Mouse (Mus musculus) B cell, adult 2 months (primary cell): Measurements from ENCODE around the gene Olfr1107.

Source experiments
- DNase-seq, 2 experiments: peaks; one replicate each; pipeline ENCODE4 v3.0.0; 2022

Olfr1107 gene

DNA sequence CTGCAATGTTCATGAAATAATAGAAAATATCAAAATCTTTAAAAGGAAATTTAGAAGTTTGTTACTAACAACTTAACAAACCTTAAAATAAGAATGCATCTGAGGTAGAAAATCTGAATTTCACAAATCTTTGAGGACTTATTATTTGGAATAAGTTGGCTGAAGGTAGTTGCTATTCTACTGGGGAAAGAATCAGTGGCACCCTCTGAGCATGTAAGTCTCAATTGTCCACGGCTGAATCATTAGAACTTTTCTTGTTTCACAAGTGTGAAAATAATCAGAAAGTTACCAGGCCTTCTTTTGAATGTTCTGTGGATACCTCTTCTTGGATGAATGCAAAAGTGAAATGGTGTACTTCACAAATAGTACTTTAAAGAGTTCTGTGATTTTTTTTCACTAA is at the start of gene Olfr1107:
Olfr1107 (minus strand) TSS at position 101 of the 400 bp plus-strand sequence.
- DNase-seq = no peak

DNA sequence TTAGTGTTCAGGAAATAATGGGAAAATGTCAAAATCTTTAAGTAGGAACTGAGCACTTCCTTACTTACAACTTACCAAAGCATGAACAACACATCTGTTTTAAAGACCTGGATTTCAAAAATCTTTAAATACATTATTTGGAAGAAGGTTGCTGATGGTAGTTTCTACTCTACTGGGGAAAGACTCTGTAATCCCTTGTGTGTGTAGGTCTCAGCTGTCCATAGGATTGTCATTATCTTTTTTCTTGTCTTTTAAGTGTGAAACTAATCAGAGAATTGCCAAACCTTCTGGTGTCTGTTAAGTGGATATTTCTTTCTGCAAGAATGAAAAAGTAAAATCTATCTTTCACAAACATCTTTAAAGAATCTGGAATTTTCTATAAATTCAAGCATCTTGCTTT is 38.9 kb upstream of the Olfr1107 start, which contains the start of gene Olfr259:
Olfr259 (minus strand) TSS at position 101 of the 400 bp plus-strand sequence.
- DNase-seq = no peak

DNA sequence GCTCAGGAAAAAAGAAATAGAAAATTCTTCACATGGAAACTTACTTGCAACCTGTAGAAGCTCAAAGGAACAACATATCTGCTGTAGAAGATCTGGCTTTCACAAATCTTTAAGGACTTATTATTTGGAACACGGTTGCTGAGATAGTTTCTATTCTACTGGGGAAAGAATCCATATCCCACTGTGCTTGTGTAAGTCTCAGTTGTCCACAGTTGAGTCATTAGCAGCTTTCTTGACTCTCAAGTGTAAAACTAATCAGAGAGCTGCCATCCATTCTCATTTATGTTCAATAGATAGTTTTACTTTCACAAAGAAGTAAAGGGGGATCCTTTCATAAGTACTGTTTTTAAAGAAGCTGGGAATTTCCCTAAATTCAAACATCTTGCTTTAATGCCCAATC is 20.3 kb upstream of the Olfr1107 start, which contains the start of gene Olfr1109:
Olfr1109 (minus strand) TSS at position 101 of the 400 bp plus-strand sequence.
- DNase-seq = no peak

DNA sequence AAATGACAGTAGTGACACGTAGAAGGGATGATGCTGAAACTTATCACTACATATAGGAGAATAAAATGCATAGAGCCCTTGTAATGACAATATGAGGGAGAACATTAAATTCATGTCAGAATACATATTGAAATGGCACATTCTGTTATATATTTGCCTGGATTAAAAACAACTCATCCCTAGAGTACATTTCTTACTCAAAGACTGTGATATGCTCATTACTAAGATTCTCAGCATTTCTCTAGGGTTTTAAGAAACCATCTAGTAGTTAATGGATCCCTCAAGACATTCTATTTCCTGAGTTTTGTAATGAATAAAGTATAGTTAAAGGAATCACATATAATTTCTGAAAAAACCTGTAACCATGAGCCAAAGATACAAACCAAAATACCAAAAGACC is 23.4 kb downstream of the Olfr1107 start, which contains the start of gene Olfr1106:
Olfr1106 (minus strand) TSS at position 101 of the 400 bp plus-strand sequence.
- DNase-seq = no peak

DNA sequence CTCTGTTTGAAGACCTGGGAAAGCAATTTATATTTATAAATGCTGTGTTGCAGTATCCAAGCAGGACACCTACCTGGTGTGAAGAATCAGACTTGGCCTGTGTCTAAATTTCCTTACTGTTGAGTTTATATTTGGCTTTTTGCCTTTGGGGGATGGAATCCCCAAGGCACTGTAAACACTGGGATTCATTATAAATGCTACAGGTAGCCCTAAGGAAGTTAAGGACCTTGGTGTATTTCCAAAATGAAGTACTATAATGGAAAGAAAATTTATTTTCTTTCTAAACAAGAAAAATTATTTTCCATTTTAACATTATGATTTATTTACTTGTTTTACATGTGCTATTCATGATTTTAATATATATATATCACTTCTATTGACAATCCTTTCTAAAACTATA is 39.2 kb downstream of the Olfr1107 start, which contains the start of gene Olfr1105:
Olfr1105 (minus strand) TSS at position 101 of the 400 bp plus-strand sequence.
- DNase-seq = no peak

DNA sequence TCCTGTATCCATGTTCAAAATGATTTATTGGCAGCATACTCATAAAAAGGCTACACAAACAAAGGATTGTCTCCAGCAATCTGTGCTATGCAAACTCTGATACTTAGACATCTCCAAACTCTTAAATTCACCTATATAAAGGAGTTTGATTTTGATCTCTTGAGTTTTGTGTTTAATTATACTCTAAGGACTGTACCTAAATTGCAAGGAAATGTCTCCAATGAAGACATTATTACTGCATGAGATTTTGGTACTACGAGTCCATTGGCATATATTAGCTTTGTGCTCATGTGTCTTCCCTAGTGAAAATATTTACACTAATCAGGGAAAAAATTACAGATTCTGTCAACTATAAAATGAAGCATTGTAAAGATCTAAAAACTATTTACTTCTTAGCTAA is 48.6 kb downstream of the Olfr1107 start, which contains the start of gene Olfr1104:
Olfr1104 (minus strand) TSS at position 101 of the 400 bp plus-strand sequence.
- DNase-seq = no peak
